Mouse (Mus musculus) cerebellum, adult 2 months (tissue): Measurements from ENCODE around the gene Cdc25a.

Experiments used
- CTCF ChIP-seq: fragments of 200-500 bp; IDR thresholded peaks from 2 replicates; pipeline ENCODE4 v1.5.1; 2011; ENCODE audit warnings: low read depth, mild to moderate bottlenecking, control low read depth, low read length, moderate library complexity, borderline replicate concordance; ENCODE audit not compliant: insufficient read depth
- POLR2A ChIP-seq: fragments of 200-500 bp; IDR thresholded peaks from 2 replicates; pipeline ENCODE4 v1.6.1; 2011; ENCODE audit warnings: low read length, control low read depth, borderline replicate concordance; ENCODE audit not compliant: insufficient read depth

- peak; percentile 83 for TF ChIP-seq CTCF
- no peak for TF ChIP-seq POLR2A
Observed at GRCm38 (mm10) chr9:109892651-109893250, 17.4 kb downstream of the Cdc25a start.
